Mouse (Mus musculus) inflammation-experienced regulatory T-cells, adult 16 weeks (primary cell): ENCODE data around the gene Pomgnt1. TPM values are rescaled to one million over a fixed set of nuclear protein-coding genes. Genes with fewer than 3 reads are reported as not detected.

Source experiments
- polyA plus RNA-seq: library from polyadenylated mRNA; unstranded; fragments of 100-300 nt; shearing (Covaris generic); gene quantifications from one replicate; pipeline ENCODE4 v1.2.1, GENCODE M21; 2017

Pomgnt1 gene
- 10.6 TPM for polyA plus RNA-seq

DNA sequence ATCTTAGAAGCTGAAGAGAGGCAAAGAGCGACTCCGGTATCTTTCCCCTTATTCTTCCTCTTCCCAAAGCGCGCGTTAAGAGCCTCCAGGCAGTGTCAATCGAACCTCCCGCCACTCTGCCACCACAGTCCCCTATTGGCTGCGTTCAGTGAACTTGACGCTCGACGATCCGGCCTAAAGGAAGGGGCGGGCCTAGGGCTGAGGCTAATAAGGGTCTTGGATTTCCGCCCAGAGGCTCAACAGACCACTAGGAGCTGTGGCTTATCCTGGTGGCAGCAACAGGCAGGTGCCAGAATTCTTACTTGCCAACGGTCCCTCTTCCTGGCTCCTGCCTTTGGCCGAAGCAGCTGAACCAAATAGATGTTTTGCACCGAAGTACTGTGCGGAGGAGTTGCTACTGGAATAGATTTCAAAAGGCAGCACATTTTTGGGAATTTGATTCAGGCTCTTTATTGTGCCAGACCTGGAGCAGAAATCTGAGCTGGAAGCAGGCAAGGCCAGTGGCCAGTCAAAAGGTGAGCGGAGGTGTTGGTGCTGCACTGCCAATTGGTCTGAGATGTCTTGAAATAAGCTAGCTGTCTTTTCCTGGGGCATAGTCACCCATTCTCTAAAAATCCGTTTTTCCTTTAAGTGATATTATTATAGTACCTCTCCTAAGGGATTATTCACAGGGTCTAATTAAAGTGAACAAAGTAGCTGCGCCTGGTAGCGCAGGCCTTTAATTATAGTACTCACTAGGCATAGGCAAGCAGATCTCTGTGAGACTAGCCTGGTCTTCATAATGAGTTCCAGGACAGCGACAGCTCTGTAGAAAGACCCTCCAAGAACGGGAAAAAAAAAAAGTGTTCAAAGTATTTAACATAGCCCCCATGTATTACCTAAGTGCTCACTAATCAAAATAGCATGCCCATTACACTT, at the start of gene Pomgnt1, which contains the start of gene Rad54l:
TSS of gene Pomgnt1 (plus strand) at position 239 of the 918 bp plus-strand sequence.
TSS of gene Rad54l (minus strand) at position 89 of the 918 bp plus-strand sequence.

DNA sequence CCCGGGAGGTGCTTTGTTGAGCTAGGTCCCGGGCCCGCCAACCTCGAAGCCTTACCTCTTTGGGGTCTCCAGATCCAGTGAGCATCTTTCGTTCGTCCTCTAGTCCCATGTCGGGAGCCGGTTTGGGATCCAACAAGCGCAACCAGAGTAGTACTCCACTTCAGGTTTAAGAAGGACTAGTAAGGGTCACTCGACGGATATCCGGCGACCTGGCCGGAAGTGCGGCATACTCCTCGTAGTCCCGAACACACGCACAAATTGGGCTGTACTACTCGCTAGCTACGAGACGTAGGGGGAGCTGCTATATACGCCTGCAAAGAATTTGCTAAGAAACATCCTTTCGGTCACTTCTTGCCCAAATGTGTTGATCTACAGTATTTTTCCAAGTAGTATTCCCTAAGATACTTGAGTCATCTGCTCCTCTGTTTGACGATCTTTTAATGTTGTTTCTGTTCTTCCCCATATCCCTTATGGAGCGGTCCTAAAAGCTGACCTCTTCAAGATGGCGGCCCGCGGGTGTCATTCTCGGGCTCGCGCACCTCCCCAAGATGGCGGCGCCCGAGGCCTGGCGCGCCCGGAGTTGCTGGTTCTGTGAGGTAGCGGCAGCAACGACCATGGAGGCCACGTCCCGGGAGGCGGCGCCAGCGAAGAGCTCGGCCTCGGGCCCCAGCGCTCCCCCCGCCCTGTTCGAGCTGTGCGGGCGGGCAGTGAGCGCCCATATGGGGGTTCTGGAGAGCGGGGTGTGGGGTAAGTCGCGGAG, 48.6 kb upstream of the Pomgnt1 start, which contains the start of the genes Uqcrh and Lrrc41:
TSS of gene Uqcrh (minus strand) at position 211 of the 760 bp plus-strand sequence.
TSS of gene Lrrc41 (plus strand) at position 409 of the 760 bp plus-strand sequence.

DNA sequence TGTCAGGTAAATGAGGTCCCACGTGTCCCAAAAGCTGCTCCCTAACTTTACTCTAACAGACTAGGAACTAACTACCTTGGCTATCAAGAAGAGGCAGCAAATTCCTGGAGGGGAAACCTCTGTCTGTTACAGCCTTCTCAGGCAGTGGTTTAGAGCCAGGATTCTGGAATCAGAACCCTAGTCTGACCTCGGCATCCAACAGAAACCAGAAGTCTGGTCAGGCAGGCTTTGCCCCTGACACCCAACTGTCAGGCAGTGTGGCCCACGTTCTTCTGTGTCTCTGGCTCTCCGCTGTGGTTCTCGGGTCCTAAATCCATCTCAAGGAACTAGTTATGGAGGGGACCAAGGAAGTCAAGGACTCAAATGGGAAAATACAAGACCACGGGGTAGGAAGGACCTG, 27.6 kb downstream of the Pomgnt1 start, which contains the start of gene Lurap1:
TSS of gene Lurap1 (minus strand) at position 101 of the 400 bp plus-strand sequence.

DNA sequence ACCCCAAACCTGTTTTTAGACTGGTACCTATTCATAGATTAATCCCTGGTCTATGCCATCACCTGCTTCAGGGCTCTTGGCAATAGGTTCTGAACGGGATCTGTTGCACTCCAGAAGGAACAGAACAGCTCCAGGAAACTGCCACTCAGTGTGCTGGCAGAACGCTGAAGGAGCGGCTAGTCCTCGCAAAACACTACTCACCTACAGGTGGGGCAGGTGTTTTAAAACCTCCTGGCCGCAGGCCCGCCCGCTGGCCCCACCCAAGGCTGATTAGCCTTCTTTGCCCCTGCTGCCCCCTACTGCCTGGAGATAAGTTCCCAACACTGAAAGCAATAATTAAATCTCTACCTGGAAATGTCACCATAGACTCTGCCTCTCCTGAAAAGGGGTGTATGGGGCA, 43.8 kb downstream of the Pomgnt1 start, which contains the start of gene Tspan1:
TSS of gene Tspan1 (minus strand) at position 198 of the 400 bp plus-strand sequence.

DNA sequence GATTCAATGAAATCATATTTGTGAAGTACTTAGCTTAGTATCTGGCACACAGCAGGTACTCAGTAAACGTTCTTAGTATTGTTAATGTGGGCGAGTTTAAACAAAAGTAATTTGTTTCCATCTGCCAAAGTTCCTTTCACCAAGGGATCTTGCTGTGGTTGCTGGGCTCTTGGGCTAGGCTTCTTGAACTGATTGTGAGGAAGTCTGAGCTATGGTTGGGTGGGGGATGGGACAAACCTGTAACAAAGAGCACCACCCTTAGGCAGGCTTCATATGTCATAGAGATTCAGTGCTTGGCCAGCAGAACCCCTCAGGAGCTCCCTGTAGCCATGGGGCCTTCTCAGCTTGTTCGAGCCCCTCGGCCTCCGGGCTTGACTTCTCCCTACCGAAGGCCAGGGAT, 49.4 kb downstream of the Pomgnt1 start, which contains the start of the genes 1700042G07Rik and Gm49337:
TSS of gene 1700042G07Rik (plus strand) at position 301 of the 400 bp plus-strand sequence.
TSS of gene Gm49337 (plus strand) at position 313 of the 400 bp plus-strand sequence.

Other genes with a start within 250 kb of the Pomgnt1 start
- not detected for gene Kncn, start 239.4 kb upstream of the Pomgnt1 start, polyA plus RNA-seq
- gene 6430628N08Rik, start 233.2 kb upstream of the Pomgnt1 start, polyA plus RNA-seq = not detected
- gene Dmbx1, start 183.9 kb upstream of the Pomgnt1 start, polyA plus RNA-seq = not detected
- gene Faah, start 105.9 kb upstream of the Pomgnt1 start, polyA plus RNA-seq = 147 TPM
- gene Nsun4, start 70.0 kb upstream of the Pomgnt1 start, polyA plus RNA-seq = 35.6 TPM
- 446 TPM for gene Uqcrh, start 48.8 kb upstream of the Pomgnt1 start, polyA plus RNA-seq
- gene Lrrc41, start 48.6 kb upstream of the Pomgnt1 start, polyA plus RNA-seq = 49.2 TPM
- gene Rad54l, start 150 bp upstream of the Pomgnt1 start, polyA plus RNA-seq = 5.9 TPM
- gene Lurap1, start 27.5 kb downstream of the Pomgnt1 start, polyA plus RNA-seq = 0.90 TPM
- gene Tspan1, start 43.8 kb downstream of the Pomgnt1 start, polyA plus RNA-seq = not detected
- gene 1700042G07Rik, start 49.5 kb downstream of the Pomgnt1 start, polyA plus RNA-seq = not detected
- gene Gm49337, start 49.5 kb downstream of the Pomgnt1 start, polyA plus RNA-seq = not detected
- gene Pik3r3, start 97.8 kb downstream of the Pomgnt1 start, polyA plus RNA-seq = 4.8 TPM